10 mouse cellular contexts compared by ENCODE assay signal in the genomic region with DNA sequence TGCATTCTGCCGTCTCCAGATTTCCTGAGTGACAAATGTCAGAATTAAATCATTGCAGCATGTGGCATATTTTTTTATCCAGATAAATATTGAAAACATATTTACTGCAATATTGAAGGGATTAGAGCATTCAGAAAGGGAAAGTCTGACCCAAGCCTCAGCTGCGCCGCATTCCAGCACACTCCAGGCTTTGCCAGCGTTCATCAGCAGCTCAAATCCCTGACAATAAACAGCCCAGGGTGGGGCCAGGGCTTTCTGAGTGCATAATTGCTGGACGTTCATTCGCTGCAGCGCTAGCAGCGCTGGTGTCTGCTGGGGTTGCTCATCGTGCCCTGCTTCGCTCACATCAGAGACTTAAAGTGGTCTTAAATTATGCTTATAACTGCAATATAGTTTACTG.
DNase-seq lines count a peak whose midpoint lies in the region; ATAC-seq lines count a peak whose summit lies in the region.
"Had no signal": no experiment of that assay in that cellular context is flagged by ENCODE, and none has a peak within 500 bp of the region (broad histone marks: within the 10 kb centered on the region; RNA-seq: fewer than 3 reads in every experiment).

No protein-coding gene starts in this region.

- no peaks in the 10 kb centered on the region for H3K36me3 ChIP-seq in embryonic facial prominence, embryonic 15.5 days
- H3K36me3 ChIP-seq in midbrain, embryonic 12.5 days = no peaks in the 10 kb centered on the region

- H3K4me2 ChIP-seq in embryonic facial prominence, embryonic 15.5 days (replicated peaks) = 0 out of 2 replicates have a peak overlapping the region, but pooled peaks have one; percentile 28
- H3K4me2 ChIP-seq in midbrain, embryonic 12.5 days (replicated peaks) = no peak overlapping the region

- no peaks in the 10 kb centered on the region for H3K9me3 ChIP-seq in embryonic facial prominence, embryonic 15.5 days (replicated peaks)
- no peaks in the 10 kb centered on the region for H3K9me3 ChIP-seq in midbrain, embryonic 12.5 days

- no peak overlapping the region for H3K9ac ChIP-seq in embryonic facial prominence, embryonic 15.5 days
- no peak overlapping the region for H3K9ac ChIP-seq in midbrain, embryonic 12.5 days (replicated peaks)

- DNase-seq in kidney, postnatal 10 days = peak; percentile 17
- no peak for DNase-seq in kidney, adult 18-20 months
- peak; percentile 39 for DNase-seq in gastrocnemius, postnatal 10 days
- DNase-seq in thymus, postnatal 36 days = no peak
- no peak for DNase-seq in right cerebral cortex, postnatal 4 days
- DNase-seq: layer of hippocampus, adult 9-11 months; right cerebral cortex, postnatal 14 days had no signal

- H3K27me3 ChIP-seq in embryonic facial prominence, embryonic 15.5 days = no peaks in the 10 kb centered on the region
- no peaks in the 10 kb centered on the region for H3K27me3 ChIP-seq in midbrain, embryonic 12.5 days

- no peak overlapping the region; the same call in 1 of the 2 replicates for H3K4me3 ChIP-seq in embryonic facial prominence, embryonic 15.5 days (replicated peaks)
- no peak overlapping the region for H3K4me3 ChIP-seq in midbrain, embryonic 12.5 days

- H3K27ac ChIP-seq in embryonic facial prominence, embryonic 15.5 days (replicated peaks) = 0 out of 2 replicates have a peak overlapping the region, but pooled peaks have one; percentile 22
- H3K27ac ChIP-seq in midbrain, embryonic 12.5 days (replicated peaks) = no peak overlapping the region

- 24% methylated on average over 10 of the region's 10 CpGs for WGBS in embryonic facial prominence, embryonic 15.5 days
- WGBS in midbrain, embryonic 12.5 days = 59% methylated on average over 10 of the region's 10 CpGs

- H3K4me1 ChIP-seq in embryonic facial prominence, embryonic 15.5 days = peaks cover 6% of the 10 kb centered on the region; the same call in 1 of the 2 replicates
- 0 out of 2 replicates have a peak, but pooled peaks cover 4% of the 10 kb centered on the region for H3K4me1 ChIP-seq in midbrain, embryonic 12.5 days

- peak; percentile 73 for ATAC-seq in embryonic facial prominence, embryonic 15.5 days (ENCODE audit: insufficient number of reproducible peaks, low FRiP score, low TSS enrichment, low read depth)
- ATAC-seq in midbrain, embryonic 12.5 days (ENCODE audit: low FRiP score, low read depth) = 0 out of 2 replicates have a peak, but pooled peaks have one; percentile 41
- no peak for ATAC-seq in CD4-positive, CD25-positive, alpha-beta regulatory T cell, adult 4 months

Comparison
In these comparisons a context has a peak if more than half of its experiments do, and no peak if none do; other contexts are left out.
1. DNase-seq: peak in kidney, postnatal 10 days (single experiment) and gastrocnemius, postnatal 10 days (single experiment); none in kidney, adult 18-20 months (single experiment), thymus, postnatal 36 days (0 of 2) and right cerebral cortex, postnatal 4 days (single experiment).